Mouse (Mus musculus) megakaryocyte-erythroid progenitor cell, adult 5-6 weeks (primary cell): Measurements from ENCODE around the gene Trp53i13. TPM values are rescaled to one million over a fixed set of nuclear protein-coding genes. Genes with fewer than 3 reads are reported as not detected.
A peak's percentile ranks its signal among the peaks of the same experiment; 100 is the strongest.
"Not testable (repeated sequence)": the region's sequence is repeated elsewhere in the genome, so short reads cannot be mapped to it uniquely, and the experiment has no call there.

Source experiments
- ATAC-seq: replicated peaks from 2 replicates; pipeline ENCODE4 v1.8.0; 2016; ENCODE audit warnings: mild to moderate bottlenecking, inconsistent platforms; ENCODE audit not compliant: severe bottlenecking, poor library complexity, low FRiP score, low TSS enrichment
- total RNA-seq, 2 experiments: library from RNA; stranded (forward) in 1 of 2; stranded (reverse) in 1 of 2; fragments of 200-1000, 215-1000 nt in 1 of 2; fragments of >200 nt in 1 of 2; fragmentation: Nextera tagmentation in 1 of 2; gene quantifications; 2 replicates each; pipeline ENCODE4 v1.2.3; 2014 to 2017

Gene Trp53i13
- total RNA-seq (2014; fragmentation: Nextera tagmentation) (3.8 and 11.1 TPM in 2 replicates), total RNA-seq (2017) (0.66 and 0.76 TPM in 2 replicates)

DNA sequence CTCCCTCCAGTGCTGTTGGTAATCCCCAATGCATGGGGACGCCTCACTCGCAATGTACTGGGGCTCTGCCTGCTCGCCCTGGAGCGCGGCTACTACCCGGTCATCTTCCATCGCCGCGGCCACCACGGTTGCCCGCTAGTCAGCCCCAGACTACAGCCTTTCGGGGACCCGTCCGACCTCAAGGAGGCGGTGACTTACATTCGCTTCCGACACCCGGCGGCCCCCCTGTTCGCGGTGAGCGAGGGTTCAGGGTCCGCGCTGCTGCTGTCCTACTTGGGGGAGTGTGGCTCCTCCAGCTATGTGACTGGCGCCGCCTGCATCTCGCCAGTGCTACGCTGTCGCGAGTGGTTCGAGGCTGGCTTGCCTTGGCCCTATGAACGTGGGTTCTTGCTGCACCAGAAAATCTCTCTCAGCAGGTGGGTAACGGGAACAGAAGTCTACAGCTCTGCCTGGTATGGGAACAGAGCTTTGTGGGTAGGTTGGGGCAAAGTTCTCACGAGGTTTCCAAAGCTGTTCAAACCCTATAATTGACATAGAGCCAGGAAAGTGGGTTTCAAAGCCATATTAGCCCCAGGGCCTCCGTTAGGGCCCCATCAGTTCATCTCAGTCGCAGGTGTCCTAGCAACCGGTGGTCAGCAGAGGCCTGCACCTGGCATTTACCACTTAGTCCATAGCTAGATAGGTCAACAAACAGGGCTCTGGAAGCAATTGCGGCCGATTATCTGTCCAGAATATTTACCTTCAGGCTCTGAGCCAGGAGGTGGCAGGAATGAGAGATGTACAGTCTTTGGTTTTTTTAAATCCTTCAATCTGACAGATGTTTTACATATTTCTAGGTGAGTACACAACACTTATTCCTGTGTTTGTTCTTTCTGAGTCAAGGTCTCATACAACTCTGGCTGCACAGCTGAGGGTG is at the start of gene Trp53i13:
Gene Trp53i13, minus strand, starts transcription at position 344 of the 916 bp plus-strand sequence.
- no peak for ATAC-seq

- no peak for ATAC-seq
Observed at GRCm38 (mm10) chr11:77545261-77545660, 29.5 kb upstream of the Trp53i13 start.

DNA sequence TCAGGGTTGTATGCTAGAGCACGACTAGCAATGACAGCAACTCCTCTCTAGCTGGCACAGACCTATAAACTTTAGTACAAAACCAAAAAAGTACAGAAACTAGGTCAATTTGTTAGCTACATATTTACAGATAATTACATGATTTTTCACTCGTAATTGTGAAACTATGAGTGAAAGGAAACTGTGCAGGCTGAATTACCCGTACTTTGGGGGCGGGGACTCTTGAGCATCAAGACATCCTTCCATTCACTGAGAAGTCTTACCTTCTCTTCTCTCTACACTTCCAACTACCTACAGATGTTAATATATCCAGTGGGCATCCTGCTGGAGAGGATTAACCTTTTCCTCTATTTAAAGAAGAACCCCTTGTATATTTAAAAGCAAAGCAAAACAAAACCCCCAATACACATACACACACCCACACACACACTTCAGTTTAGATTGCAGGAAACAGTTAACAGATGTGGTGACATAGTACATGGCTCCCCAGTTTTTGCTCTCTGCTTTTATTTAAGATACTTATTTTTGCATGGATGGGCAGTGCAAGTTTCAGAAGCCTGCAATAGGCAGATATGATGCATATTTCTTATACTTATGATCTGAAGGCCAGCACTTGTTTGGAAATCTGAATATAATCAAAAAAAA is 16.5 kb upstream of the Trp53i13 start:
- no peak for ATAC-seq

DNA sequence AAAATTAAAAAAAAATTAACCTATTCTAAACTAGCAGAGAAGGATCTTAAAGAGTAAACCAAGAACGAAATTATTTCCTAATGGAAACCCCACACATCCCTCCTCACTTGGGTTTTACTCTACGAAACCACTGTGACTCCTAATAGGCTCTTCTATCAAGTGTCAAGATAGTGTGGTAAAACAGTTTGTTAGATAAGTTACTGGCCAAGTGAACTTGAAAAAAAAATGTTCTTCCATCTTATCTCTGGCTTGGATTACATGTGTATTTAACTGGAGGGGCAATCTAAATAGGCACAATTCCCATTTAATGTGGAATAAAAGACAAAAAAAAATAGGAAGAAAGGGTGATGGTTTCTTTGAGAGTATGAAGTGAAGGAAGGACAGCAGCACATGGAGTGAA is 15.1 kb upstream of the Trp53i13 start:
- ATAC-seq, result no peak

DNA sequence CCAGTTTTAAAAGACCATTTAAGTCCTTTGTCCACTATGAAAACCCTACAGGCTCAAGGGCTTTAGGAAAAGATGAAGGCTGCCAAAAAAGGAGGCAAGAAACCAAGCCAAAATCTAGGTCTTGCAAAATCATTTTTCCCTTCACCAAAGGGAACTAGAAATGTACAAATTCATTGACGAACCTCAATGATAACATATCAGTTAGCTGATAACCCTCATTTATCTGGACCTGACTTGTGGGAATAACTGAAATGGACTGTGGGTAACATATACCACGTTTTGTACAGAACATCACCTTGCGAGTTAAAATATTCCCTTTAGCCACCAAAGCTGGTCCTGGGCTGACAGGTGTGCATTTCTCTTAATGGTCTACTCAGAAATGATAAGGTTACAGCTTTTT is 13.9 kb upstream of the Trp53i13 start:
- no peak for ATAC-seq

DNA sequence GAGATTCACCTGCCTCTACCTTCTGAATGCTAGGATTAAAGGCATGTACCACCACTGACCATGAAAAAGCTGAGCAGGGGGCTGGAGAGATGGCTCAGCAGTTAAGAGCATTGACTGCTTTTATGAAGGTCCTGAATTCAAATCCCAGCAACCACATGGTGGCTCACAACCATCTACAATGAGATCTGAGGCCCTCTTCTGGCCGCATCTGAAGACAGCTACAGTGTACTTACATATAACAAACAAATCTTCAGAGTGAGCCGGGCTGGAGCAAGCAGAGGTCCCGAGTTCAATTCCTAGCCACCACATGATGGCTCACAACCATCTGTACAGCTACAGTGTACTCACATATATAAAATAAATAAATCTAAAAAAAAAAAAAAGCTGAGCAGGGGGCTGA is 12.6 kb upstream of the Trp53i13 start:
- ATAC-seq, result not testable (repeated sequence)

DNA sequence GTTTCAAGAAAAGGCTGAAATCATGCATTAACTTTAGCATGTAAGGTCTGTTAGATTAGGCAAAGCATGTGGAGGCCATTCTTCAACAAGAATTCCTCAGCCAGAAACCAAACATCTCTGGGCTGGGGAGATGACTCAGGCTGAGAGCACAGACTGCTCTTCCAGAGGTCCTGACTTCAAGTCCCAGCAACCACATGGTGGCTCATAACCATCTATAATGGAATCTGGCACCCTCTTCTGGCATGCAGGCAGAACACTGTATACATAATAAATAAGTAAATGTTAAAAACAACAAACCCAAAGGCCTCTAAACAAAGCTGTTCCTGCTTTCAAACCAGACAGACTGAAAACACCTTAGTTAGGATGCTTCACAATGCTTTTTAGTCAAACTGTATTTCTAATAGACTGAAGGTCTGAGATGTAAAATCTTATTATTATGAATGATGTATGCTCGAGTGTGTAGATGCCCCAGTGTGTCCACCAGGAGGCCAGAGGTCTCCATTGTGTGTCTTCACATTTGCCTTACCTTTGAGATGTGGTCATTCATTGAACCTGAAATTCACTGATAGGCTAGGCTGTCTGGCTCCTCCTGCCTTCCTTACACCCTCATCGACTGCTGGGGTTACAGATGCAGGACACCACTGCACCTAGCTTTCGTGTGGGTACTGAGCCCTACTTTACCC is 10.2 kb upstream of the Trp53i13 start:
- peak; percentile 61; the same call in 1 of the 2 replicates for ATAC-seq

GRCm38 (mm10) chr11:77520601-77521529 is 5.1 kb upstream of the Trp53i13 start:
- no peak for ATAC-seq

DNA sequence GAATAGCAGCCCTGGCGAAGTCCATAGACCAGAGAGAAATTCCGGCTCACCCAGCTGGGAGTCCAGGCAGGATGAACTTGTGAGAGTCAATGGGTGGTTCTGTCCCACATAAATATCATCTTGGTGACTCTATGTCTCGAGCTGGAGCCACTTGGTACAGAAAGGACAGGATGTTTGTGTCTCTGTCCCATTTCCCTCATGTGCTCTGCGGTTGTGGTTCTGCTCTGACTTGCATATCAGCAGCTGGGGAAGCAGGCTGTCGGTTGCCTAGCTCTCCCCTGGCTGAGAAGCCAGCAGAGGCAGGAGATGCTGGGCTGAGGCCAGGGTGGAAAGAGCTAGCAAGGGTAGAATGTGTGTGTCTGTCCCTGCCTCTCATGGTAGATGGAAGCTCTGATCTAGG is 3.3 kb upstream of the Trp53i13 start, which contains the start of gene Gm10392:
Gene Gm10392, minus strand, starts transcription at position 156 of the 400 bp plus-strand sequence.
- peak; percentile 32; the same call in 1 of the 2 replicates for ATAC-seq

GRCm38 (mm10) chr11:77518051-77518798 is 2.4 kb upstream of the Trp53i13 start:
- ATAC-seq, result no peak

DNA sequence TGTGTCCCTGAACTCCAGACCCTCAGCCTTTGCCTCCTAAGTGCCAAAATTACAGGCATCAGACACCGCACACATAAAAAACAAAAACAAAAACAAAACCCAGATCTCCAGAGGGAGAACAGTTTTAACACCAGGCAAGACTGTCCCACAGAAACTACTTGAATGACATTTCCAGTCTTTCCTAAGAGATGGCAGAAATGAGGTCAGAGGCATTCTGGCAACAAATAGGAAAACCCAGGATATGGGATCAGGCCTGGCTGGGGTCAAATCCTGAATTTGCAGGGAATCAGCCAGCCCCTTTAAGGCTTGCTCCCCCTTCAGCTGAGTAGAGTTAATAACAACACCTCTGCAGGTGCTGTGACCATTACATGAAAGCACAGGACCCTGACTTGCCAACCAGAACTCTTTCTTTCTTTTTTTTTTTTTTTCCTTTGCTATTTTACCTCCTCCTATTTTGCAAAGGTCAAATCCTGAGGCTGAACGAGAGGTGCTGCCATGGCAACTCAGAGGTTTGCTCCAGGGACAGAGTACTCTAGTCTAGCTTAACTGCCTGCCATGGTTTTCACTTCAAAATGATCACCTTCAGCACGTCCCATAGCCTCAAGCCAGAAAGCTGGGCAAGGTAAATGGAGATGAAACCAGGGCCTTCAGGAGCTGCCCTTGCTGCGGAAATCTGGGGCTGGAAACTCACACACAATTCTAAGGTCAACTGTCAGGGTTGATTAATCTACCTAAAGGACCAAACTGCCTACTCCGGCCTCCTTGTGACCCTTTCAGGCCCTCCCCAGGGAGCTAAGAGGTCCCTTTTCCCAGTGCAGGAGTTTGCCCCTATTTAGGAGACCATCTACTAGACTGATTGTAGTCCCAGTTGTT is 1.0 kb upstream of the Trp53i13 start:
- no peak for ATAC-seq

DNA sequence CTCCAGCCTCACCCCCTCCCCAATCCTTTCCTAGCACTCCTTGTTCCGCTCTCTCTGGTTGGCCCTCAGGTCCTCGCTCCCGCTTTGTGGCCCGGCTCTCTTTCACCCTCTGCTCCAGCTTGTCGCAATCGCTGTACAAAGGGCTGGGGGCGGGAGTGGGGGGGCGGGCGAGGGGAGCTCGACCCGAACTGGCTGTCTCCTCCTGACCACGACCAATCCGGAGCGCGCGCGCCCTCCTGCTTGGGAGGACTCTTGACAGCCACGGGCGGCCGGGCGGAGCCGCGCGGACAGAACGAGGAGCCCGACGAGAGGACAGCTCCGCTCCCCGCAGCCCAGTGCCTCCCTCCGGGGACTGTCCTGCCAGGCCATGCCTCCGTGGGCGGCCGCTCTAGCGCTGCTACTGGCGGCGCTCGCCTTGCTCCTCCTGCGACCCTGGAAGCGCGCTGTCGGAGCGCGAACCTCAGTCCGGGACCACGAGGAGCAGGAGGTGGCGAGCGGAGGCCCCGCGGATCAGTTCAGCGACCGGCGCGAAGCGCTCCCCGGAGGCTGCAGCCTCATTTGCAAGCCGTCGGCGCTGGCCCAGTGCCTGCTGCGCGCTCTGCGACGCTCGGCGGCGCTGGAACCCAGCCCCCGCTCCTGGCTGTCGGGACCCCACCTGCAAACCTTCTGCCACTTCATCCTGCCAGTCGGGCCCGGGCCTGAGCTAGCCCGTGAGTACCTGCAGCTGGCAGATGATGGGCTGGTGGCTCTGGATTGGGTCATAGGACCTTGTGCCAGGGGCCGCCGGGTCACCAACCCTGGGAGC is 746 bp downstream of the Trp53i13 start, which contains the start of gene Abhd15:
Gene Abhd15, plus strand, starts transcription at position 290 of the 805 bp plus-strand sequence.
- 0 out of 2 replicates have a peak, but pooled peaks have one; percentile 13 for ATAC-seq

- ATAC-seq, result peak; percentile 73
Observed at GRCm38 (mm10) chr11:77514281-77514831, 1.4 kb downstream of the Trp53i13 start.

DNA sequence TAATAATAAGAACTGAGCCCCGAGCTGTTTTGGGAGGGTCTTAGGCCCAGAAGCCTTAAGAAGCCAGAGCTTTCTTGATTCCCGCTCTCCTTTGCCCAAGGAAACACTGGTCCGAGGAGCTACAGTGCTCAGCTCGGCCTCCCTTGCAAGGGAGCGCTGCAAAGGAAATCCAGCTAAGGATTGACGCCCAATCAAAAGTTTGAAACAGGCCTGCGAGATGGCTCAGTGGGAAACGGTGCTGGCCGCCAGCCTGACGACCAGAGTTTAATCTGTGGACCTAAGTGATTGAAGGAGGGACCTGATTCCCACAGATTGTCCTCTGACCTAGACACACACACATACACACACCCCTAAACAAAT is 2.0 kb downstream of the Trp53i13 start:
- no peak for ATAC-seq

- peak; percentile 30; the same call in 1 of the 2 replicates for ATAC-seq
Observed at GRCm38 (mm10) chr11:77512891-77513810, 2.6 kb downstream of the Trp53i13 start.
